ENCODE assay signal across 13 mouse cellular contexts in the genomic region with DNA sequence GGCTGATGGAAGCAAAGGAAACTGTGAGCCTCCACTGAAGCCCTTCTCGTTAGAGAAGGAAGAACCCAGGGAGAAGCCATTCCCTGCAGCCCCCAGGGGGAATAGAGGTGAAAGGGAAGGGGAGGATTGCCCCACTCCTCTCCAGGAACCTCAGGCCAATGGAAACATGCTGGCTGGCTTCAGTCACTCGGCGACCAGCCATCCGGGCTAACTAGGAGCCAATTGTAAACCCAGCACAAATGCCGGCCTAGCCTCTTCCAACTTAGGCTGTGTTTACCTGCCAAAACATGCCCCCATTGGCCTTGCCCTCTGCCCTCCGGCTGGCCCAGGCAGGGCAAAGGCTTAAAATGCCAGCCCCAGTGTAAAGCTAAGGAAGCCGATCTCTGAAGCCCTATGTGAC. TPM values are rescaled to one million over a fixed set of nuclear protein-coding genes. Genes with fewer than 3 reads are reported as not detected.
DNase-seq lines count a peak whose midpoint lies in the region; ATAC-seq lines count a peak whose summit lies in the region.
"Had no signal": no experiment of that assay in that cellular context is flagged by ENCODE, and none has a peak within 500 bp of the region (broad histone marks: within the 10 kb centered on the region; RNA-seq: fewer than 3 reads in every experiment).

No protein-coding gene starts in this region.

- ATAC-seq in inflammation-experienced regulatory T-cells, adult 6 months = no peak
- ATAC-seq: forebrain, embryonic 13.5 days; midbrain, embryonic 15.5 days had no signal

- DNase-seq in adrenal gland, postnatal 14 days = peak; percentile 72
- no peak for DNase-seq in adrenal gland, adult (ENCODE audit: inconsistent age in 2 of 2, low spot score in 1 of 2)
- DNase-seq in kidney, adult 8-10 months = peak; percentile 21 to 43
- DNase-seq in kidney, postnatal 10 days = no peak
- DNase-seq in ovary, postnatal 36 days (ENCODE audit: low spot score) = peak; percentile 44
- DNase-seq in ovary, postnatal 14 days (ENCODE audit: low spot score) = no peak
- DNase-seq in left cerebral cortex, postnatal 14 days (ENCODE audit: low spot score in 2 of 2) = no peak
- DNase-seq: cerebellum, adult 8-10 months; retina, postnatal 1 day; thymus, adult 18-20 months had no signal

- intact Hi-C loops in left cerebral cortex, postnatal 14 days (cut with DNase I) = no loop called here

RNA-seq across cellular contexts. Expression of a gene that starts 24.1 kb away (rescaled TPM):
- total RNA-seq in adrenal gland, postnatal 14 days (2021) = 422 and 438 TPM in 2 replicates
- not detected for polyA plus RNA-seq in inflammation-experienced regulatory T-cells, adult 6 months (2017; shearing (Covaris generic))
- total RNA-seq in left cerebral cortex, postnatal 14 days (2021) = 10 to 100 TPM; 88.1 to 94.7 TPM

RNA-seq across cellular contexts. Expression of a gene that starts 54.5 kb away (rescaled TPM):
- 107 and 111 TPM in 2 replicates for total RNA-seq in adrenal gland, postnatal 14 days (2021)
- polyA plus RNA-seq in inflammation-experienced regulatory T-cells, adult 6 months (2017; shearing (Covaris generic)) = 100 to 1,000 TPM in 2 of 3 experiments, 10 to 100 TPM in 1; 97.0 to 127 (median 110) TPM
- 10 to 100 TPM; 79.0 to 83.1 TPM for total RNA-seq in left cerebral cortex, postnatal 14 days (2021)

Comparison
In these comparisons a context has a peak if more than half of its experiments do, and no peak if none do; other contexts are left out.
1. DNase-seq: peak in adrenal gland, postnatal 14 days (single experiment), kidney, adult 8-10 months (2 of 2) and ovary, postnatal 36 days (single experiment); none in adrenal gland, adult (0 of 2), kidney, postnatal 10 days (single experiment), ovary, postnatal 14 days (single experiment) and left cerebral cortex, postnatal 14 days (0 of 2).